Mouse (Mus musculus): ENCODE measurements around the gene Syncrip.
A peak's percentile ranks its signal among the peaks of the same experiment; 100 is the strongest.
"Not testable (repeated sequence)": the region's sequence is repeated elsewhere in the genome, so short reads cannot be mapped to it uniquely, and the experiment has no call there.

Syncrip gene

DNA sequence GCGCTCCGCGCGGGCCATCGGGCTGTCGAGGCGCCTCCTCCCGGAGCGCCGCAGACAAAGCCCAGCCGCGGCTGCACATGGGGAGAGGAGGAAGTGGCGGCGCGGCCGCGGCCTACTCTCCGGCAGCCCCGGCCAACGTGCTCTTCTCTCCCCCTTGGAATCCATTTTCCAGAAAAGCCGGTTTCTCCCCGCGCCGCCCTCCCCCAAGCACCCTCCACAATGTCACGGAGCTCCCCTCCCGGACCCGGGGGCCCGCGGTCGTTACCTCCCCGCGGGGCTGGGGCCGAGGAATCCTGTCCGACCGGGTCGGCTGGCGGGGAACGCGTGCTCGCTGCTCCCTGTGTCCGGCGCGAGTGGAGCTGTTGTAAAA, 598 bp downstream of the Syncrip start:
- DNase-seq, result no peak

DNA sequence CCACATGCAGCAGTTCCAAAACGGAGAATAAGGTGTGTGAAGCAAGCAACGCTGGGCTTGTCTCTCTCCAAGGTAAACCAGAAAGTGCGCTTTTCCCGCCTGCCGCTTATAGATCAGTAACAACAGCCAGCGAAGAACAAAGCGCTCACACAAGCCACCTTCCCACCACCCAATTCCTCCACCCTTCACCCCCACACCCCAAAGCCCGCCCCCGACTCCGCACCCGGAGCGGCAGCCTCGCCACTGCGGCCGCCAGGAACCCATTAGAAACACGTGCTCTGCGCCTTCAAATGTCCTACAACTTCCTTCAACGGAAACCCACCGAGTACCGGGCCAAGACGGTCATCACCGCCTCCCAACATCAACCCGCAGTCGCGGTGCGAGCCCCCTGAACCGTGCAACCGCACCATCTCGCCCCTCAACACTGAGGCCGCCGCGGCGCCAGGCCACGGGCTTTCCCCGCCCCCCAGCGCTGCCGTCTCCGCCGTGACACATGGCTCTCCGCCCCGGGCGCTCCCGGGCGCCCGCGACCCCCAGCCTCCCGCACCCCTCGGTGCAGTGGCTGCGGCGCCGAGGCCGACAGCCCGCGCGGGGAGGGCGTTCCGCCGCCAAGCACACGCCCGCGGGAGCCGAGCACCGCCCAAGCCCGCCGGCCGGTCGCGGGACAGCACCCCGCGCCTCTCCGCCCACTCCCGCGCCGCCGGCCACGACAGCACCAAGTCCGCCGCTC, 1.1 kb downstream of the Syncrip start:
- DNase-seq, result peak; percentile 70

DNA sequence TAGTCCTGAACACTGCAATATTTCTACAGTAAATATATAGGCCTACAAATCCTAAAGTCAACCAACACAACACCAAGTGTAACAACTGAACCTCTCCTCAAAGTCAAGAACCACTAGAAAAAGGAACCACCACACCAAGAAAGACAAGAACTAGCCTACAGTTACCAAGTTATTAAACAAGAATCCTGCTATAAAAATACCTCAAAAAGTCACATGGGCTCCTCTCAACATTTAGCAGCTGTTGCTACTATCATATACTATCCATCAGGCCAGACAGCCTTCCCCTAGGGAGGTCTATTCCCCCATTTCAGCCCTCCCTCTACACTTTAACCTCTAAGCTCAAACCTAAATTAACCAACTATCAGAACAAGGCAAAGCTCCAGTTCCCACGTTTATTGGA, 2.3 kb downstream of the Syncrip start:
- no peak for DNase-seq

DNA sequence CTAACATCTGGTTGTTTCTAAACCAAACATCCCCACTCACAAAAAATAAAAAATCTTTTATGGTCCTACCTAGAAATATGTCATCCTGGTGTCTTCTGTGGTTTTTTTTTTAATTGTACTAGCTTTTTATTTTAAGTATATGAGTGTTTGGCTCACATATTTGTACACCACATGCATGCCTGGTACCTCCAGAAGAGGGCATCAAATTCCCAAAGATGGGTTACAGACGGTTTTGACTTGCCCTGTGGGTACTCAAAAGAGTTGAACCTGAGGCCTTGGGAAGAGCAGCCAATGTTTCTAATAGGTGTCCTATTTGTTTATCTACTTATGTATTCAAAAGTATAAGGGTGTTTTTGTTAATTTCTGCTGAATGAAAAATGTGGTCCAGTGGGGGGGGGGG, 6.2 kb downstream of the Syncrip start:
- DNase-seq, result no peak

DNA sequence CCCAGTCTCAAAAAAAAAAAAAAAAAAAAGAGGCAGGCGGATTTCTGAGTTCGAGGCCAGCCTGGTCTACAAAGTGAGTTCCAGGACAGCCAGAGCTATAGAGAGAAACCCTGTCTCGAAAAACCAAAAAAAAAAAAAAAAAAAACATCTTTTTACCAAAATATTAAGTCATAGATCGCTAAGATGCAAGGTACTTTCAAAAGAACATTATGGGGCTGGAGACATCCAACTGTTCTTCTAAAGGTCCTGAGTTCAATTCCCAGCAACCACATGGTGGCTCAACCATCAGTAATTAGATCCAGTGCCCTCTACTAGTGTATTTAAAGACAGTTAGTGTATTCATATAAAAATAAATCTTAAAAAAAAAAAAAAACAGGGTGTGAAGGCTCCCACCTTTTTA, 21.4 kb downstream of the Syncrip start:
- DNase-seq, result not testable (repeated sequence)

DNA sequence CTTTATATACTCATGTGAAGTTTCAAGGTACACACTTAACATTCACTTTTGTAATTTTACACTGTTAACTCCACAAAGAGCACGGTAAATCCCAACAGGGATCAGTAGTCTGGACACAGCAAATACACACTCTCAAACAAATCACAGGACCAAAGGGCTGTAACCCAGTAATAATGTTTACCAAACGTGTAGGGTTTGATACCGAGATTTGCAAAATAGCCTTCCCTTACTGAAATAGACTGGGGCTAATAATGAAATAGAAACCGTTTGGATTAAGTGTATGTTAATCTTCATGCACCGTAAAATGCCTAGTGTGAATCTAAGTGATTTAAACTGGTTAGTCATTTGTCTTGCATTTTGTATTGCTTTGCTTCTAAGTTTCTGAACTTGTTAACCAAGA, 42.4 kb downstream of the Syncrip start:
- no peak for DNase-seq

DNA sequence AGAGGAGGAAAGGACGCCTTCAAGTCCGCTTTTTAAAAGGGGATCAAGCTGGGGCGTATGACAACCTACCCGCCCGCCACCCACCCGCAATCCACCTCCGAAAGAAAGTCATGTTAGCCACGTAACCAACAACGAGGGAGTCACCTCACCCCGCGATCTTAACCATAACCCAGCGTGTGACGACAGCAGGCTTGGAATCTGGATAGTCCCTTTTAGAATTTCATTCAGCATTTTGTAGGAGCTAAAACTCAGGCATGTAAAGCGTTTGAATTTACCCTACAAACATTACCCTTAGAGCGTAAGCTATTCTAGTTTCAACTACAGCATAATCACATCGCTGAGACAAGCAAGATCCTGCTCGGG, 43.2 kb downstream of the Syncrip start:
- DNase-seq, result no peak

DNA sequence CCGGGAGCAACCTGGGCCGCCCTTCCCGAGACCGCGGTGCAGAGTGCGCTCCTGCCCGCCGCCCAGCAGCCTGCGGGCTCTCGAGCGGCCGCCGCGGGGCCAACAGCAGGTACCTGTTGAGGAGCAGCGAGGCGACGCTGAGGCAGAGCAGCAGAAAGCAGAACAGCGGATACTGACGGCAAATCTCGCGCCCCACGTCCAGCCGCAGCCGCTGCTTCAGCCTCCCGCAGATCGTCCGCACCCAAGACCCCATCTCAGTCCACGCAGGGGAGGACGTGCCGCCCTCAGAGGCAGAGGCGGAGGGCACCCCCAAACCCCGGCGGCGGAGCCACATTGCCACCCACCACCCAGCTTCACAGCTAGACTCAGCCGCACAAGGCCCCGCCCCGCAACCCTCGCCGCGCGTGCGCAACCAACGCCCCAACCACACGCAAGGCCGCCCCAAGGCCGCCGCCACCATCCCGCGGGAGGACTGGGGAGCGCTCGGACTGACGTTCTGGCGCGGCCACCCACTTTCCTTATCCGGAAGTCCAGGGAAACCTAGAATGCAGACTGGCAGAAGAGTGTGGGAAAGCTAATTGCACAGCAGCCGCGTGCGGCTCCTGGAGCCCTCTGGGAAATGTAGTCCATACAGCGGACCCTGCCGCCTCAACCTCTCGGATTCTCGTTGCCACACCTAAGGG, 43.7 kb downstream of the Syncrip start, which contains the start of gene Snx14:
Gene Snx14, minus strand, starts transcription at position 404 of the 683 bp plus-strand sequence.
- DNase-seq, result peak; percentile 96

DNA sequence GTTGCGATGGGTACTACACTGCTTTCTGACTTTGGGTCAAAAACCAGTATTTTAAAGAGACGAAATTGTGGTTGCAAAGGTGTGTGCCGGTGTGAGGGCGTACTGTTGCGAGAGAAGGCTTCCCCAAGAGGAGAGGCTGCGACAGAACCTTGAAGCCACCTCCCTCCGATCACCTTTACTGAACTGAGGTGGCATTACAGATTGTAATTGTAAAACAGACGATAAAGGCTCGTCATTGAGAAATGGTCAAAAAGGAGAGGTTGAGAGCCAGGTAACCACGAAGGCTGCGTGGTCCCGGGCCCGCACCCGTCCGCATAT, 44.2 kb downstream of the Syncrip start:
- no peak for DNase-seq

DNA sequence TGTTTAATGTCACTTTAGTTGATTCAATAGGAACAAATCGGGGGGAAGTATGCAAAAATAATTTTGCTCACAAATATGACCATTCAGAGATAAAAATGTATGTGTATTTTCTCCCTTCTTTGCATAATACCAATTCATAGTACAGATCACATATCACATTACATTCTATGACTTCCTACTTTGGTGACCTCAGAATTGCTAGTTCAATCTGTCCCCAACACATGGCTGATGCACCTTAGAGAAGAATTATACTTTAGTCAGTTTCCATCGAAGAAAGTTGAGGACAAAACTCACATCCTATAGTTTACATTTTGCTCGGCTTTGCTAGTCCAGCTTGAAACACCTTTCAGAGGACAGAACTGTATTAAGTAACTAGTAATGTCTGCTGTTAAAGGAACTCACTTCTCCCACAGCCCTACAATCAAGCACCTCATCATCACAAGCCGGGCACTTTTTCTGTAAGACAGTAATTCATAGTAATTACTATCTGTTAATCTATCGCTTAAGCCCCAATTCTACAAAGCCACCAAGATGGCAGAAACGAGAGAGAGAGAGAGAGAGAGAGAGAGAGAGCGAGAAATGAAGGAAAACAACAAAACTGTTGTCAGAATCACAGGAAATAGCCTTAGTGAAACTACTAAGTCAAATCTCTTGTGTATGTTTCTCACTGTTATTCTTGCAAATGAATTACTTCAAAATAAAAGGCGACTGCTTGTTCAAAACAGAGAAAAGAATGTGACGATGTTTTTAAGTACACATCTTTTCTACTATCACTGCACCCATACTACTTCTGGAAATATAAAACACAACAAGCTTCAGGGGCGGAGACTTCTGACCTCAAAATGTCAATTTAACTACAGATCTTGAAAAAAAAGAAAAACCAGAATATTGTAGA, 44.8 kb downstream of the Syncrip start:
- DNase-seq, result no peak

DNA sequence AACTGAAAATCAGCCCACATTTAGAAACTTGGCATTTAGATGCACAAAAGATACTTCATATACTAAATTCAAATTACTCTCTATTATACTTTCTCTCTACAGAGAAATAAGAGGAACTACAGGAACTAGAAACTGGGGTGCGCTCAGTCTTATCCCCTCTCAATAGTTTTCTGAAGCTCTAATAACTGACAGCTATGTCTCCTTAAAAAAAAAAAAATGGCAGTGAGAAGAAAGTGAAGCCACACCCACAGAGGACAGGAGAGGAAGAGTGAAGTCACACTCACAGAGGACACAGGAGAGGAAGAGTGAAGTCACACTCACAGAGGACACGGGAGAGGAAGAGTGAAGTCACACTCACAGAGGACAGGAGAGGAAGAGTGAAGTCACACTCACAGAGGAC, 58.0 kb downstream of the Syncrip start:
- DNase-seq, result no peak

DNA sequence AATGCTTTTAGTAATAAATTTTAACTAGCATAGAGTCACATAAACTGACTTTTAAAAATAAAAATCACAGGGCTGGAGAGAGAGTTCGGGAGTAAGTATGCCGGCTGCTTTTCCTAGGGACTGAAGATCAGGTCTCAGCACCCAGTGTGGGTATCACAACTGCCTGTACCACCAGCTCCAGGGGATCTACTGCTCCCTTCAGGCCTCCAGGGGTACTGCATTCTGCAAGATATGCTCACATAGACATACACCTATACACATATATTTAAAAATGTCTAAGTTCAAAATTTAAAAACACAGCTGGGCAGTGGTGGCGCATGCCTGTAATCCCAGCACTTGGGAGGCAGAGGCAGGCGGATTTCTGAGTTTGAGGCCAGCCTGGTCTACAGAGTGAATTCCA, 59.9 kb downstream of the Syncrip start:
- DNase-seq, result no peak

DNA sequence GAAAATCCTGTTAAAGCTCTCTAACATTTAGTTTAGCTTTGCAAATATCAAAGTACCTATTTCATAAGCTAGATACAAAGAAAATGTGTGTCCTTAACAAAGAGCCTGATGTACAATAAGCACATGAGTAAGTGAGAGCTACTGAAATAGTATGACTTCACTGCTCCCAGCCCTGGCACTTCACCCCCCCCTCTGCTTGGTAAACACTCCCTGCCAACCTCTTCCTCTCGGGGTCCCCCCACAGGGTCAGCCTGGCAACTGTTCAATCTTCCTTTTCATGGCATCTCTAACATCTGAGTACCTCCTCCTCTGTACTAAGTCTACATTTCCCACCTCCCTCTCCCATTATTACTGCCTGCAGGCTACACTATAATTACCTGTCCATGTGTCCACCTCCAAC, 65.6 kb downstream of the Syncrip start:
- no peak for DNase-seq

DNA sequence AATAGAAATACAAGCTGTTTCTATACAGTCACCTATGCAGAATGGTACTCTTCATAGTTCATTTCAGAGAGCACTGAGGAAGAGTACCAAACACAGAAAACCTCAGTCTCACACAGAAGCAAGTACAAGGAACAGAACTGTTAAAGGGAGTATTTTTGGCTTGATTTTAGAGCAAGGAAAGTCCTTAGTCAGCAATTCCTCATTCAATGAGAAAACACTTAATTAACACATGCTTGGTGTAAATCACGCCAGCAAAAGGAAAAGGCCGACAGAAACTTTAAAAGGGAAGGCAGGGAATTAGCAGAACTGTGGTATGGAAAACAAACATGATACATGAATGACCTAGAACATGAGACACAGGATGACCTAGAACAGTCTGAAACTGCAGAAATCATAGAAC, 72.4 kb downstream of the Syncrip start:
- no peak for DNase-seq

DNA sequence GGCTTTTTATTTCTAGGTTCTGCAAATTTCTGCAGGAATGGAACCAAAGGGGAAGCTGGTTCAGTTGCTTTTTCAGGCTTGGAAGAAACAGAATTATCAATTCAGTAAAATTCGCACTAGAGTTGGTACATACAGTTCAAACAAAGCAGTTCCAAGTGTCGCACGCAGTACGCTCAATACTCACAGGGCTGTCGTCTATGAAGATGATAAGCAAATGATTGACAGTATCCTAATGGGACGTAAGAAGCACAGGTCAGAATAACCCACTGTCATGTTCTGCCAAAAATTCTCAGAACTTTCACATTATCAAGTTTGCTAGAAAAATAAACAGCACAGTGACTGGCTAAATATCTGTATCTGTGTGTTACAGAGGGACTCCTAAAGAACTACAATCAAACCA, 77.9 kb downstream of the Syncrip start:
- DNase-seq, result no peak

DNA sequence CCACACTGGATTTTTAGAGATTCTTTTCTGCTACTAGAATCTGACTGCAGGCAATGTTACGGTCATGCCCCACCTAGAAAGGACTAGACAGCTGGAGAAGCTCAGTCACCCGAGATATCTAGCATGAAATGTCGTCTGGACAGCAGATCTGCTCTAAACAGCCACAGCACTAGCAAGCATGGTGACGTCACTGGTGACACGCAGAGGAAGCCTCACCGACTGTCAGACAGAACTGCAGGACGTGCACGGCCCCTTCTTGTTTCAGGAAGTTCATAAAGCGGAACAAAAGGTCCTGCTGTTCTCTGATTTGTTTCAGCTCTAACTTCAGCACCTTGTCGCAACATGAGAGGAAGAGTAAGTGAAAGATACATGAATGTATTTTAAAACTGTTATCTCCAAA, 78.3 kb downstream of the Syncrip start:
- no peak for DNase-seq

DNA sequence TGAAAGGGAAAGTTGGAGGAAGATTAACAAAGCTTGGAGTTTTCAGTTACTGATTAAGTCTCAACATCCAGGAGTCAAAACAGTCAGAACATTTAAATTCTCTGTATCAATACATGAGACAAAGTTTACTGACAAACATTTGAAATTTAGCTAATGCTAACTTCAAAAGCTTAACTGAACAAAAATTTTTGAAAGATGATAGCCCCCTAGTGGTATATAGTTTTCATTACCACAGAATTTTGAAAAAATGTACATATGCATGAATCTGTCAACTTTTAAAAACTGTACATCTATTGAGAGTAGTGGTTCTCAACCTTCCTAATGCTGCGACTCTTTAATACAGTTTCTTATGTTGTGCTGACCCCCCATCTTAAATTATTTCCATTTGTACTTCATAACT, 83.9 kb downstream of the Syncrip start:
- no peak for DNase-seq
